Mouse (Mus musculus): ENCODE data around the gene Cacna1e. TPM values are rescaled to one million over a fixed set of nuclear protein-coding genes. Genes with fewer than 3 reads are reported as not detected.

Gene Cacna1e
- total RNA-seq, 2 experiments from 2014 or later, result 2.1 to 3.8 TPM

DNA sequence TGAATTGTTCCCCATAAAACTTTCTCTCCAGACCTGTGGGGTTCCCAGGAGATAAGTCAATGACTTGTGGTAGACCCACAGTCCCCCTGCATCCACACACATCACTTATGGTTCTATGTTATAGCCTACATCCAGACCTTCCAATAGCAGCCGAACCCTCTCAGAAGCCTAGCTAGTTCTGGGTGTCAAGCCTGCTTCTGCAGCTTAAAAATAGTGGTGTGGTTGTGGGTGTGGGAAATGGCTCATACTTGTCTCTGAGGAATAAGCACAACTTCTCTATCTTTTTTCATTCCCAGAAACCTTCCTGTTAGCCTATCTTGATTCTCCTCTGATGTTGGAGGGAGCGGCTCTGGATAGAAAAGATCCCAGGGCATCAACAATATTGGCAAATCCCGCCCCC, 417.0 kb downstream of the Cacna1e start:
- no peak for ATAC-seq (replicated peaks; ENCODE audit: low FRiP score, poor library complexity, severe bottlenecking)

DNA sequence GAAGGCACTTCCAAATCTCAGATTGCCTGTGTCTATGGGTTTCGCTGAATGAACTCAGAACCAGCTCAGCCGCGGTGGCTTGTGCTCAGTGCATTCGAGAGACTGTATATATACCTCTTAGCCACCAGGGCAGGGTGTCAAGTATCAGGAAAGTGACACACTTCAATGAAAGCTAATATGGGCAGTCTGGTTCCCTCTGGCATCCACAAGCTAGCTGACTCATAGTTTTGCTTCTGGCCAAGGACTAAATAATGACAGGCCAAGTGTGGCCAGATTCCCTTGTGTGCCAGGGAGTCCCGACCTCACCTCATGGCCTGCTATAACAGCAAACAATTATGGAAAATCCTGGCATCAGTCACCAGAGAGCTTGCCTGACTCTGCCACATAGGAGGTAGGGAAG, 422.8 kb downstream of the Cacna1e start:
- ATAC-seq (replicated peaks; ENCODE audit: low FRiP score, poor library complexity, severe bottlenecking), result no peak

DNA sequence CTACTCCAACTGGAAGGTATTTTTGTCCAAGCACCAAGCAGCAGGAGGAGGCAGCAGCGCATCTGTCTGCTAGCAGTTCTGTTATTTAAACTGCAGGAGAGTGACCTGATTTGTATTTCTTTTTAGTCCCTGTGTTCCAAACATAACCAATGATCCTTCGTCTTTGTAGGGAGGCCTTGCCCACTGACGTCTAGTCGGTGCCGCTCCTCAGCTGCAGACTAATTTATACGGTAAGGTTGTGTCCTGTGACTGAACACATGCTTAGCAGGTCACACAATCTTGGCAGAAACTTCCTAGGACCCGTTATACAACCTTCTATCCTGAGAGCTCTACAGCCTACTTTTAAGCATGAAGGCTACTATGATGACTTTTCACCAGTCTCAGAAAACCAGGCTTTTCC, 424.2 kb downstream of the Cacna1e start:
- ATAC-seq (replicated peaks; ENCODE audit: low FRiP score, poor library complexity, severe bottlenecking), result no peak

DNA sequence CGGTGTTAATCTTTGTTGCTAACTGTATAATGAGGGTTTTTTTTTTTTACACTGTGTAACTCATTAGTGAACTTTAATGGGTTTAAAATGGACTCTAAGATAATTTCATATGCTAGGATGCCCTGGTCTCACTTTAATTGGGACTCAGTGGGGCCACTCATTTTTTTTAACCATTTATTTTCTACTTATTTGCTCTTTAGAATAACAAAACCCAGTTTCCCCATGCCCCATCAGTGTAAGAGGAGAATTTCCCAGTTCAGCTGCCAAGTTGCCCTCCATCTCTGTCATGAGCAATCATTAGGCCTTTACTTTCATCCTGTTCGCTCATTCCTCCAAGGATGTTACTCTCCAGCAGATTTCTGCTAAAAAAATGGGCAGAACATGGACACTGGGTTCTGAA, 425.7 kb downstream of the Cacna1e start:
- no peak for ATAC-seq (replicated peaks; ENCODE audit: low FRiP score, poor library complexity, severe bottlenecking)

DNA sequence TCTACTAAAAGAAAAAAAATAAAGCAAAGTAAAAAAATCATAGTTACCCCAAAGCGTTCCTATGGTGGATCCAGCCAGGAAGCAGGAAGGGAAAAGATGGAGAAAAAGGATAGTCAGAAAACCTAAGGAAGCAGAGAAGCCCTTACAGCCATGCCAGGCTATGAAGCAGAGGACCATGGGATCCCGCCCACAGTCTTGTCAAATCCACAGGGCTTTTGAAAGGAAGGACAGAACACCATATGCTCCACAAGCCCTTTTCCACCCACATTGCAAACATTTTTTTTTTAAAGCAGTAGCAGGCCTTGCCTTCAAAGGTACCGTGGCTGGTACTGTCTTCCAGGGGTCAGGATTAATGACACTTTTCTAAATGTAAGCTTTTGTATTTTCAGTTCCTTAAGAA, 433.5 kb downstream of the Cacna1e start:
- ATAC-seq (replicated peaks; ENCODE audit: low FRiP score, poor library complexity, severe bottlenecking), result no peak

DNA sequence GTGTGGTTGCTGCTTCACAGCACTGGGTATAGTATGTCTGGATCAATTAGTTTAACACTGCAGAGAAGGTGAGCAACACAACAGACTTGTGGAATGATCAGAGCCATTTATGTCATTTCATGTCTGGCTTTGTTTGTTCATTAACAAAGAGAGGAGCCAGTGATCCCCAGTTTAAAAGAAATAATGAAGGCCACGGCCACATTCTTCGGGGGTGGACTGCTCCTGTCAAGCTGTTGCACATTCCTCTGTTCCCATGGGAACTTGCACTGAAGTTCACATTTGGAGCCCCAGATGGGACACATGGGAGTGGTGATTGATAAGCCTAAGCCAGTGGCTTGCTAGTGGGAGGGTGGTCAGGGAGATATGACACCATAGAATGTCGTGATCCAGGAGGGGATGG, 437.8 kb downstream of the Cacna1e start:
- ATAC-seq (replicated peaks; ENCODE audit: low FRiP score, poor library complexity, severe bottlenecking), result no peak

DNA sequence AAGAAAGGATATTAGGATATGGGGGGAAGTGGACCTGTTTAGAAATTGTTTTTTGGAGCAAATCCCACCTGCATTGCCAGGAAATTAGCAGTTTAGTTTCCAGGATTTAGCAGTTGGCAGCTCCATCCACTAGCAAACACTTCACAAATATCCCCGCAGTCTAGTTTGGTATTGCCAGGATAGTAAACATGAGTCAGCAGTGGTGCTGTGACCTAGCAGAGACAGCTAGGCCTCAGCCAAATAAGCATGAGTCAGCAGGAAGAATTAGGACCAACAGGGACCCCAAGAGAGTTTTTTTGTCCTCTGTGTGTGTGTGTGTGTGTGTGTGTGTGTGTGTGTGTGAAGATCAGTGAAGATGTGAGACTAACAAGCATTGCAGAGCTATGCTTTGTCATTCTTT, 450.8 kb downstream of the Cacna1e start:
- no peak for ATAC-seq (replicated peaks; ENCODE audit: low FRiP score, poor library complexity, severe bottlenecking)

DNA sequence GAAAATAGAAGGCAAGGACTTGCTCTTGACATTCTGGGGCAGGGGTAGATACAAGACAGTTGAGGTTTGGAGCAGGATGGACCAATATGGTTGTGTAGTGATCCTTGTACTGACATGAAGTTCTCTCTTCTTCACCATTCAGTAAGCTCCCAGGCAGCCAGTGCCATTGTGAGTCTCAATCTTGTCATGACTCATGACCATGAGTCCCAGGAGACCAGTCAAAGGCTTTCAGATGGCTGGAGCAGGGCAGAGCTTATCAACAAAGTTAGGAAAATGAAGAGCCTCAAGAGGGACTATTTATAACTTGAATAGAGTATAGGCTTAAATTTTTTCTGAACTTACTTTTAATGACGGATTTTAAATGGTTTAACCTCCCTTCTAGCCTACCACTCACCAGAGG, 451.2 kb downstream of the Cacna1e start:
- ATAC-seq (replicated peaks; ENCODE audit: low FRiP score, poor library complexity, severe bottlenecking), result no peak

DNA sequence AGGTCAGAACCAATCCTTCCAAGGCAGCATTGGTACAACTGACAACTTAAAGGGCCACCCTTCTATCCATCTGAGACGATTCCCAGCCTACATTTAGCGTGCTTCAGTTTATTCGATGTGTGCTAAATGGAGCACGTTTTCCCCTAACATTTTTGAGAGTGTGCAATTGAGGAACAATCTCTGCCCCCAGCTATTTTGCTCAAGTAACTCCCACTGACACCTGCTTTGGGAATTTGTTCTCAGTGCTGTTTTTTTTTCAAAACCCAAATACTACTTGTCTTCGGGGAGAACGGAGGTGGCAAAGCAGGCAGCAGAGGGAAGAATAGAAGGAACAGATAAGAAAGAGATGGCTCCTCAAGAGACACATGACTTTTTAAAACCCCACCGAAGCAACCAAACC, 456.0 kb downstream of the Cacna1e start:
- ATAC-seq (replicated peaks; ENCODE audit: low FRiP score, poor library complexity, severe bottlenecking), result no peak

DNA sequence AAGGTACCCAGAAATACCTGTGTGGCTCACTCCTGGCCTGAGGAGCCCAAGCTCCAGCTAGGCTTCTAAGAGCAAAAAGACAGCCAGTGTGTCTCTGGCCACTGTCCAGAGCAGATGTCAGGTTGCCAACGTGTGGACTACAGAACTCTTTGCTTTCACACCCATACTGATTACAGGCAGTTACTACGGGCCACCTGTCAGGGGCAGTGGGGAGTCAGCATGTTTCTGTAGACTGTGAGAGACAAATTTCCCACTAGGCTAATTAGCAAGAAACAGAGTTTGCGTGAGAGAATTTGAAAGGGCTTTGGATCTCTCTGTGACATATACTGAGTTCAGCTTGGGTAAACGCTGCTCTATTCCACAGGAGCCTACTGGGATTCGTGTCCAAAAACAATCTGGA, 466.0 kb downstream of the Cacna1e start:
- no peak for ATAC-seq (replicated peaks; ENCODE audit: low FRiP score, poor library complexity, severe bottlenecking)

DNA sequence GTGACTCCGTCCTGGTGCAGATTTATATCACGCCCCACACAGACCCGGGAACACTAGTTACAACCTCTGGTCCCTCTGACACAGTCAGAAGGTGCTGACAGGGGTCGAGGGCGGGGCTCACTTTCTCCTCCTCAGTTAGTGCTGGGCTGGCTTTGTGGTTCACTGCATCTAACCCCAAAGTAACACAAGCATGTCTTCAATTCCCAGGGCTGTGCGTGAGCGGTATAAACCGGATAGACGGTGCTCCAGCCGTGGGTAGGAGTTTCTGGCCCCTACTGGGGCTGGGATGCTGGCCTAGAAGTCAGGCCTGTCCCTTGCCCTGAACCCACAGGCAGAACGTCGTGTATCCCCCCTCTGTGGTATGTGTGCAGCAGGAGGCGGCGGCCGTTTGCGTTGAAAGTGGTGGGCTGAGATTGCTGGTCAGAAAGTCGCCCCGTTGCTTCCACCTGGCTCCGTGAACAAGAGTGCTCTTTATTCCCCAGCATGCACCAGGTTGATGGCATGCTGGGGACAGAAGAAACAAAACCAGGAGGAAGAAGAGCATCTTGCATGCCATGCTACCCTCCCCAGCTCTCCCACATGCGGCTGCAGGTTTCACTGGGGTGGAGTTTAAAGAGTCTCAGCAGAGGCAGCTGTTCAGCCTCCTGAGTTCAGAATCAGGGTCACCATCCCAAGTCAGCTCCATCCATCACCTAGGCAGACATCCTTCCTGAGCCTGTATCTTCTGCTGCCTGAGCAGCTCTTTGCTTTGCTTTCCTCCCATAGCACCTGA, 467.7 kb downstream of the Cacna1e start:
- ATAC-seq (replicated peaks; ENCODE audit: low FRiP score, poor library complexity, severe bottlenecking), result no peak

DNA sequence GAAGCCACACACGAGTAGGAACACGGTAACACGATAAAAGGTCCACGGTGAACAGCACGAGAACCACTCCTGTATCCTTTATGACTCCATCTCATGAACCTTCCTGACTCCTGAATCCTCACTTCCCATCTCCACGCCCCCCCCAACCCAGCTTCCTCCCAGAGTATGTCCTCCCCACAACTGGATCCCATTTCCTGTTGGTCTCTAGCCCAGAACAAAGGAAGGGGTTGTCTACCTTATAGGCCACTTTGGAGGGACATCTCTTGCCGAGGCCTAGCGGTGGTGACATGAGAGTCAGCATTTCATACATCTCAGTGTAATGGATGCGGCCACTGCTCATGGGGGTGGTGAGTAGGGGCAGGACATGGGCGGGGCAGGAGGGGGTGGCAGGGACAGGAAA, 468.5 kb downstream of the Cacna1e start:
- no peak for ATAC-seq (replicated peaks; ENCODE audit: low FRiP score, poor library complexity, severe bottlenecking)

DNA sequence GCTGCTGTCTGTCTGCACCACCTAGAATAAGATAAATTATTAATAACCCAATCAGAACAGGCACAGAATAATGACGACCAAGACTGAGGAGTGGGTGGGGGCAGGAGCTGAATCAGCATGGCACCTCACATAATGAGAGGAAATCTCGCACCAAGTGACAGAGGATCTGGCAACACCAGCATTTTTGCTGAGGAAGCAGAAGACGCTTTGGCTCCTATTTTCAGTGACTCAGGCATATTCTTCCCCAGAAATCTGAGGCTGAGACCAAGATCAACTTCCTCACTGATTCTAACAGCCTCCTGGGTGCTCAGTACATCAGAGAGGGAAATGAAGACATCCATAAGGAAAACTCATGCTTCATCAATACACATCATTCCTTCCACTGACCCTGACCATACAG, 471.2 kb downstream of the Cacna1e start:
- ATAC-seq (replicated peaks; ENCODE audit: low FRiP score, poor library complexity, severe bottlenecking), result no peak

DNA sequence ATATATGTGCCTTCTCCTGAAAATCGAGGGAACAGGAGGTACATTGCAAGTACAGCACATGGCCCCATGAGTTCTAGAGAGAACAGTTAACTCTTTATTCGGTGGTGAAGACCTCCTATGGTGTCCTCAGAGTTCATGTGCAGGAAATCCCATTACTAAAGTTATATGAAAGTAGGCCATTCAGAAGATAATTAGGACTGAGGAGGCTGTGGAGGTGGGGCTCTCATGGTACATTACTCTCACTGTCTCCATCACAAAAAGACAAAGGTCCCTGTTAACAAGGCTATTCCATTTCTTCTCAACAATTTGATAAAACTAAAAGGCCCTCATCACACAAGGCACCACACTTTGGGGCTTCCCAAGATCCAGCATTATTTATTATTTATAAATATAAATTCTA, 475.2 kb downstream of the Cacna1e start:
- no peak for ATAC-seq (replicated peaks; ENCODE audit: low FRiP score, poor library complexity, severe bottlenecking)

DNA sequence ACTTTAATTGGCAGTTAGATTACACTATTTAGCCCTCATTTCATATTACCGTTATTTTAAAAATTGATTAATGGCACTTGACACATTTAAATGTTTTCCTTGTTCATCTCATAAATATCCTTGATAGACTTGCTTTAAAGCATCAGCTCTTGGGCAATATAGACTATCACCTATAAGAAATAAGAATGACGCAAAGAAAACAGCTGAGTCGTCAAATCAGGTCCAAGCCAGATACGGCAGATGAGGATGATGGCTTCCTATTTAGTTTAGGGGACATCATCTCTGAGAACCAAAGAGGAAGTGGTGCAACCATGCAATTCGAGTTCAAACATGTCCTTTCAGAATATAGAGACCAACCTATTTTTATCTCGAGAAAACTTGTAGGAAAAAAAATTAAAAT, 492.3 kb downstream of the Cacna1e start:
- ATAC-seq (replicated peaks; ENCODE audit: low FRiP score, poor library complexity, severe bottlenecking), result no peak

Other genes starting within 250 kb of the Cacna1e start
- 13.7 and 15.9 TPM in 2 replicates for gene Ier5, start 215.1 kb upstream of the Cacna1e start, total RNA-seq (2015; ENCODE audit: low replicate concordance)
- gene Ier5, start 215.1 kb upstream of the Cacna1e start, total RNA-seq (2017; ENCODE audit: low replicate concordance), result 11.3 and 13.9 TPM in 2 replicates